Mouse (Mus musculus) heart, adult 2 months (tissue): ENCODE results near the gene Minpp1. TPM values are rescaled to one million over a fixed set of nuclear protein-coding genes. Genes with fewer than 3 reads are reported as not detected.

Experiments
- DNase-seq, 2 experiments: peaks; one replicate each; pipeline ENCODE4 v3.0.0; 2021
- H3K27ac ChIP-seq: fragments of 200-600 bp; 2 replicates; pipeline ENCODE4 v1.8.1; 2022
- H3K27me3 ChIP-seq: fragments of 200-500 bp; 2 replicates; pipeline ENCODE4 v1.6.1; 2012; ENCODE audit warnings: mild to moderate bottlenecking, low read length, inconsistent platforms, mixed read lengths; ENCODE audit not compliant: control insufficient read depth, insufficient read depth
- H3K36me3 ChIP-seq: fragments of 200-500 bp; 2 replicates; pipeline ENCODE4 v1.6.1; 2012; ENCODE audit warnings: low read length, inconsistent platforms; ENCODE audit not compliant: control insufficient read depth, insufficient read depth
- H3K4me1 ChIP-seq: fragments of 200-500 bp; 2 replicates; pipeline ENCODE4 v1.6.1; 2011; ENCODE audit warnings: low read length; ENCODE audit not compliant: control insufficient read depth, insufficient read depth
- H3K4me3 ChIP-seq: fragments of 200-600 bp; 2 replicates; pipeline ENCODE4 v1.8.1; 2022
- H3K79me2 ChIP-seq: fragments of 200-500 bp; replicated peaks from 2 replicates; pipeline ENCODE4 v1.6.1; 2012; ENCODE audit warnings: mild to moderate bottlenecking, inconsistent platforms, low read length, moderate library complexity, mixed read lengths; ENCODE audit not compliant: control insufficient read depth, insufficient read depth
- H3K9ac ChIP-seq: fragments of 200-500 bp; 2 replicates; pipeline ENCODE4 v1.6.1; 2012; ENCODE audit warnings: low read depth, mild to moderate bottlenecking, control low read depth, inconsistent platforms, low read length, mixed read lengths
- CTCF ChIP-seq: fragments of 200-600 bp; IDR thresholded peaks from 2 replicates; pipeline ENCODE4 v1.8.1; 2022; ENCODE audit warnings: antibody characterized with exemption, mild to moderate bottlenecking, moderate library complexity
- EP300 ChIP-seq: fragments of 200-500 bp; IDR thresholded peaks from 2 replicates; pipeline ENCODE4 v1.6.1; 2011; ENCODE audit warnings: low read depth, low read length, control low read depth; ENCODE audit not compliant: insufficient read depth
- POLR2A ChIP-seq: fragments of 200-500 bp; IDR thresholded peaks from 2 replicates; pipeline ENCODE4 v1.6.1; 2011; ENCODE audit warnings: mild to moderate bottlenecking, low read depth, low read length, control low read depth; ENCODE audit not compliant: insufficient read depth
- WGBS: fragments of 180-500 bp; shearing (Covaris S2); methylation state at CpG from one replicate; pipeline ENCODE4 v1.1.7; 2018; 5-methylcytosine and 5-hydroxymethylcytosine counted together
- intact Hi-C: fragments of 180-260 bp; cut with DNase I; formaldehyde crosslinking; loops from one replicate; pipeline ENCODE4 v1.15.1; 2025
- polyA plus RNA-seq: library from polyadenylated mRNA; depleted of rRNA; stranded (reverse); fragments of >200 nt; gene quantifications from 2 replicates; pipeline ENCODE4 v1.2.3, GENCODE M21; 2012
- total RNA-seq, 2 experiments: library from RNA; stranded (reverse); gene quantifications; 2 replicates each; pipeline ENCODE4 v1.2.3; 2021

Minpp1 gene
- total and polyA plus RNA-seq, 3 experiments: 8.7 to 14.3 (median 14.2) TPM

DNA sequence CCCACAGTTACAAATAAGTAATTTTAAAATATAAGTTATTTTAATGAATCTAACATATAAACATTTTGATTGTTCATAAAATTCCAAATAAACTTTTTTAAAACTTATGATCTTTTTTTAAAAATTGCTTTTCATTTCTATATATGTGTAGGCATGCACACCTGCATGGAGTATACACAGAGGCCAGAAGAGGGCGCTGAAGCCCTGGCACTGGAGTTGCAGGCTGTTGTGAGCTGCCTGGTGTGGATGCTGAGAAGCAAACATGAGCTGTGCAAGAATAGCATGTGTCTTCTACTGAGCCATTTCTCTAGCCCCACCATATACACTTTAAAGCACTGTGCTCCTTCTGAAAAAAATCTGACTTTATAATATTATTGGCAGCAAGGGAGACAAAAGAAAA, 26.9 kb downstream of the Minpp1 start:
- Histone ChIP-seq H3K4me1 (no peaks in the 10 kb centered on the region), H3K27me3 (no peaks in the 10 kb centered on the region), H3K27ac (no peak overlapping the region), H3K36me3 (peaks cover 2% of the 10 kb centered on the region; the same call in 1 of the 2 replicates), H3K9ac (no peak overlapping the region), H3K4me3 (no peak overlapping the region), H3K79me2 (no peaks in the 10 kb centered on the region)
- TF ChIP-seq POLR2A: no peak
- peak; percentile 50 for TF ChIP-seq CTCF
- DNase-seq: no peak
- 36% methylated on average over 1 of the region's 1 CpGs for WGBS
- intact Hi-C loops: no loop called here

DNA sequence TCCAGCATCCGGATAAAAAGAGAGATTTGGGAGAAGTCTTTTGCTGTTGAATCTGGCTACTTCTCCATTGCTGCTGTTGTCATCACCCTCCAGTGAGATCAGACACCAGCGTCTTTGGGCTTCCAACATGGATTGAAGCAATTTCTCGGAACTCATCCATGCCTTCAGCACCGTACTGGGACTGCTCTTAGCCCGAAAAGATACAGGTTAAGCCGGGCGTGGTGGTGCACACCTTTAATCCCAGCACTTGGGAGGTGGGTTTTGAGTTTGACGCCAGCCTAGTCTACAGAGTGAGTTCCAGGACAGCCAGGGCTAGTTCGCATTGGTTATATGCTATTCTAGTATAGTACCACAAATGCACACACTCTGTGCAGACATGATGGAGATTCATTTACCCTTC, 31.0 kb downstream of the Minpp1 start:
- DNase-seq: no peak
- Histone ChIP-seq H3K4me3 (no peak overlapping the region), H3K36me3 (no peaks in the 10 kb centered on the region), H3K79me2 (no peaks in the 10 kb centered on the region), H3K4me1 (no peaks in the 10 kb centered on the region), H3K9ac (no peak overlapping the region), H3K27me3 (no peaks in the 10 kb centered on the region), H3K27ac (no peak overlapping the region)
- intact Hi-C loops: no loop called here
- no peak for TF ChIP-seq POLR2A
- TF ChIP-seq CTCF: no peak
- no peak for TF ChIP-seq EP300
- 95% methylated on average over 9 of the region's 9 CpGs for WGBS

DNA sequence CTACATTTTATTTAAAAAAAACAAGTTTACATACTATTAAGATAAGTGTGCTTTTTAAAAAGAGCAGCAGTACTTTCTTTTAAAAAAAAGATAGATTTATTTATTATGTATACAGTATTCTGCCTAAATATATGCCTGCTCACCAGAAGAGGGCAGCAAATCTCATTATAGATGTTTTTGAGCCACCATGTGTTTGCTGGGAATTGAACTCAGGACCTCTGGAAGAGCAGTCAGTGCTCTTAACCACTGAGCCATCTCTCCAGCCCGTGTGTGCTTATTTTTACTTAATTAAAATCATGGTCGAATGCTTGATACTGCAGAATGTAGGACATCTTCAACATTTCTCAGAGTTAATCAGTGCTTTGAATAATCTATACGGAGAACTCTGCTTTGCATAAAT, 35.9 kb downstream of the Minpp1 start:
- 89% methylated on average over 3 of the region's 3 CpGs for WGBS

DNA sequence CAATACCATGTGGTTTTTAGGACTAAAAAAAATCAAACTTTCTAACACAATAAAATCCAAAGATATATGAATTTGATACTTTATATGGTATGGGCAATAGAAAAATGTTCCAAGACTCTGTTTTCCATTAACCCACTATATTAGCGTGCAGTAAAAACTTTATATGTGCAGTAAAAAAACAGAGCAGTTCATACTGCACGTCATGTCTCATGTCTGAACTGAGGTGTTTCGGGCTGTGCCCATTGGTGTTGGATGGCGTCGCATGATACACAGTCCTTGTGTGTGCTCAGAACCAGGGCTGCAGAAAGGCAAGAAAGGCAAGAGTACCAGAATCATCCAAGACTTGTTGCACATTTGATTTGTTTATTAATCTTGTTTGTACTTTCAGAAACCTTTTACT, 36.7 kb downstream of the Minpp1 start:
- no peak for TF ChIP-seq EP300
- Histone ChIP-seq H3K9ac (no peak overlapping the region), H3K4me1 (no peaks in the 10 kb centered on the region), H3K36me3 (no peaks in the 10 kb centered on the region), H3K27me3 (no peaks in the 10 kb centered on the region), H3K27ac (no peak overlapping the region), H3K4me3 (no peak overlapping the region), H3K79me2 (no peaks in the 10 kb centered on the region)
- 97% methylated on average over 5 of the region's 5 CpGs for WGBS
- intact Hi-C loops: no loop called here
- DNase-seq: no peak

More for the DNA sequence above, 35.9 kb downstream of the Minpp1 start:
- TF ChIP-seq EP300: no peak
- TF ChIP-seq CTCF: peak; percentile 61
- Histone ChIP-seq H3K4me1 (no peaks in the 10 kb centered on the region), H3K27ac (no peak overlapping the region), H3K4me3 (no peak overlapping the region), H3K79me2 (no peaks in the 10 kb centered on the region), H3K36me3 (no peaks in the 10 kb centered on the region), H3K9ac (no peak overlapping the region), H3K27me3 (no peaks in the 10 kb centered on the region)
- intact Hi-C loops: no loop called here
- no peak for DNase-seq

DNA sequence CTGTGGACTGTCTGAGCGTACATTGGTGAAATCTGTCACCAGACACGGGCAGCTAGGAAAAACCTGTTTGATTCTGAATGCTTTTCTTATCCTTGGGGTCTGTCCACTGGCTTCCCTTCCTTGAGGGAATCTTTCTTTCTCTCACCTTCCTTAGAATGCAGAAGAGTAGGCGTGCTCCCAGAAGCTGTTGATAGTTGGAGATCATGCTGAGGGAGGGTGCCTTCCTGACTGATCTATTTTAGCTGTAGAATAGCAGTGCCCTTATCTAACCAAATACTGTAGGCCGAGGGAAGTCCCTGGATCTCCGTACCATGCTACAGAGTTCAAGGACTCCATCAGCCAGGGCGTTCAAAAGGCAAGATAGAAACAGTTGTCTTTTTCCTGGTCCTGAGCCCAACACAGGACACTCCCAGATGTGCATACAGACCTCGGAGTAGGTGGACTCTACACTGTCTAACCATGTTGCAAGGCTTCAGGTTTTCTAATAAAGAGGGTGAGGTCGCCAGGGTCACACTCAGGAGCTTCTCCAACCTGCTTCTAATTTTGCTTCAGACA, 37.3 kb downstream of the Minpp1 start:
- WGBS: 60% methylated on average over 8 of the region's 8 CpGs
- Histone ChIP-seq H3K36me3 (no peaks in the 10 kb centered on the region), H3K79me2 (no peaks in the 10 kb centered on the region), H3K27me3 (no peaks in the 10 kb centered on the region), H3K4me1 (no peaks in the 10 kb centered on the region), H3K4me3 (no peak overlapping the region), H3K9ac (no peak overlapping the region), H3K27ac (no peak overlapping the region)
- intact Hi-C loops: no loop called here
- DNase-seq: no peak
- TF ChIP-seq EP300 (no peak), POLR2A (no peak), CTCF (no peak)

DNA sequence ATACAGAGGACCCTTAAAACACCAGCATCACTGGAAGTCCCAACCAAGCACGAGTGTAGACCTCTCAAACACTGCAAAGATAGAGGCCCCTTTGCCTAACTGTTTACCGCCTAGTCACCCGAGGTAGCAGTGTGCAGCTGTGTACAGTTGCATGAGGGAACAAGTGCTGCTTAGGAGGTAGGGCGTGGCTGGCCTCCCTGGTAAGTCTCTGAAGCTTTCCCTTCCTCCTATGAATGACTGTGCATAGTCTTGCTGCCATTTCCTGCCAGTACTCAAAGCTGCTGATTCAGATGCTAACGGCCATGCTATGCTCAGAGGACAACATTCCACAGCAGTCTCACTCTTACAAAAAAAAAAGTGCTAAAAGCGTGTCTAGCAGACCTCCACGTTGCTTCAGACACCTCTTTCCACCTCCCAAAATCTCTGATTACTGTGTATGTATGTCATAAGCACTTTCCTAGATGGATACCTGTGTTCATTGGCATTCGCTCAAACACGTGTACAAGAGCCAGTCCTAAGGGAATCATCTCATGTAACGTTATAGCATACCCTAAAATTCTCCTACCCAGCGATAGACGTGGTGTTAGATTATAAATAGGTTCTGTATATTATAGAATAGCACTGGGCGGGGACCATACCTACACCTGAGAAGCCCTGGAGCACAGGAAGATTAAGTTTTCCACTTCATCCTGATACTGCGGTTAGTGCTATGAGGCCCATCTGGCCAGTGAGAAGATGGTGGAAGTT, 38.4 kb downstream of the Minpp1 start:
- intact Hi-C loops: no loop called here
- no peak for DNase-seq

More for the DNA sequence above, 38.4 kb downstream of the Minpp1 start:
- H3K4me3 ChIP-seq: no peak overlapping the region
- no peak overlapping the region for H3K27ac ChIP-seq
- no peaks in the 10 kb centered on the region for H3K4me1 ChIP-seq
- no peak overlapping the region for H3K9ac ChIP-seq
- H3K36me3 ChIP-seq: no peaks in the 10 kb centered on the region
- H3K27me3 ChIP-seq: no peaks in the 10 kb centered on the region
- no peak for TF ChIP-seq EP300
- TF ChIP-seq CTCF: no peak
- TF ChIP-seq POLR2A: no peak
- H3K79me2 ChIP-seq: no peaks in the 10 kb centered on the region
- WGBS: 76% methylated on average over 14 of the region's 14 CpGs
